Mouse (Mus musculus) MEL (cell line): ENCODE measurements at regions not wholly inside any gene's neighbourhood (a gene's known extent, or its start where the extent isn't known, plus 50 kb on each side); places are given as distances from the start of the nearest gene placed in this dataset.

Experiments used
- BHLHE40 ChIP-seq: IDR thresholded peaks from 2 replicates; pipeline ENCODE4 v1.6.1; 2012; ENCODE audit warnings: low read depth, mild to moderate bottlenecking, inconsistent platforms, low read length, improper control_type of control experiment, borderline replicate concordance
- CTCF ChIP-seq, 3 experiments: IDR thresholded peaks in 2 of 3; conservative IDR thresholded peaks in 1 of 3; 2 replicates each; pipeline ENCODE4 v1.5.1; 2011 to 2012; ENCODE audit warnings: low read length in 3 of 3, low read depth in 2 of 3, mild to moderate bottlenecking in 2 of 3, improper control_type of control experiment in 1 of 3, inconsistent platforms in 1 of 3, mixed read lengths in 1 of 3, moderate library complexity in 1 of 3; ENCODE audit not compliant: control insufficient read depth in 1 of 3, insufficient read depth in 1 of 3, poor library complexity in 1 of 3, severe bottlenecking in 1 of 3
- EP300 ChIP-seq, 2 experiments: IDR thresholded peaks; 2 replicates each; pipeline ENCODE4 v1.6.1; 2011; ENCODE audit warnings: improper control_type of control experiment in 2 of 2, low read length in 2 of 2, low read depth in 1 of 2, mild to moderate bottlenecking in 1 of 2
- GATA1 ChIP-seq: IDR thresholded peaks from 2 replicates; pipeline ENCODE4 v1.6.1; 2011; ENCODE audit warnings: low read depth, low read length, improper control_type of control experiment
- MAFK ChIP-seq: IDR thresholded peaks from 2 replicates; pipeline ENCODE4 v1.6.1; 2011; ENCODE audit warnings: low read depth, mild to moderate bottlenecking, low read length, improper control_type of control experiment, borderline replicate concordance
- MXI1 ChIP-seq: IDR thresholded peaks from 2 replicates; pipeline ENCODE4 v1.6.1; 2011; ENCODE audit warnings: mild to moderate bottlenecking, low read depth, low read length, improper control_type of control experiment
- NRF1 ChIP-seq: IDR thresholded peaks from 2 replicates; pipeline ENCODE4 v1.6.1; 2014; ENCODE audit warnings: low read depth, mild to moderate bottlenecking, inconsistent platforms, low read length, improper control_type of control experiment, moderate library complexity; ENCODE audit not compliant: poor library complexity, insufficient read depth, severe bottlenecking
- POLR2A ChIP-seq, 2 experiments: IDR thresholded peaks; 2 replicates each; pipeline ENCODE4 v1.6.1; 2011 to 2012; ENCODE audit warnings: low read length in 2 of 2, mild to moderate bottlenecking in 2 of 2, control low read depth in 1 of 2, improper control_type of control experiment in 1 of 2, low read depth in 1 of 2, moderate library complexity in 1 of 2; ENCODE audit not compliant: control insufficient read depth in 1 of 2, insufficient read depth in 1 of 2, poor library complexity in 1 of 2
- SIN3A ChIP-seq: IDR thresholded peaks from 2 replicates; pipeline ENCODE4 v1.6.1; 2012; ENCODE audit warnings: low read length, improper control_type of control experiment, inconsistent platforms
- ZMIZ1 ChIP-seq: IDR thresholded peaks from 2 replicates; pipeline ENCODE4 v1.6.1; 2012; ENCODE audit warnings: low read depth, mild to moderate bottlenecking, inconsistent platforms, low read length, improper control_type of control experiment, moderate library complexity

DNA sequence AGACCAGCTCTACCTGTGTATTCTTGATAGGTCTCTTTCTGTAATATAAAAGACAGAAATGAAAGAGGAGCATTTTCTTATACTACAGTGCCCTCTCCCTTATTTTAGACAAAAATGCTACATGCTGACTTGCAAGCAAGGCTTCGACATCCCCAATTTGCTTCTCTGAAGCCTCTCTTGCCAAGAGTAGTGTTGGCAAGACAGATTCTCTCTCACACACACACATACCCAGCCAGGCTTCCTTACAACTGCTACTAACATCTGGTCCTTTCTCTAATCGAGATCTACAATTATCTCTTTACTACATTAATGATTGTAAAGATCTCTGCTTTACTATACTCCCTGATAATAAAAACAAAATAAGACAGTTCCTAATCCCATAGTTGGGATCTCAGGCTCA, 87.5 kb upstream of the Daam1 start:
- TF ChIP-seq MAFK (no peak), NRF1 (no peak), CTCF (IDR thresholded peaks at IDR 0.05 in 2 of 3, conservative IDR thresholded peaks at IDR 0.05 in 1 of 3; ENCODE audit: control insufficient read depth in 1 of 3, insufficient read depth in 1 of 3, low read depth in 2 of 3, low read length in 3 of 3, poor library complexity in 1 of 3, severe bottlenecking in 1 of 3) (no peak), BHLHE40 (no peak), ZMIZ1 (no peak), EP300 (IDR thresholded peaks at IDR 0.05; ENCODE audit: low read depth in 1 of 2, low read length in 2 of 2) (no peak), GATA1 (no peak), MXI1 (no peak), SIN3A (no peak), POLR2A (IDR thresholded peaks at IDR 0.05; ENCODE audit: control insufficient read depth in 1 of 2, insufficient read depth in 1 of 2, low read depth in 1 of 2, low read length in 2 of 2, poor library complexity in 1 of 2) (no peak)
